Mouse (Mus musculus) liver, postnatal 0 days (tissue): Measurements from ENCODE around the gene Capn9. TPM values are rescaled to one million over a fixed set of nuclear protein-coding genes. Genes with fewer than 3 reads are reported as not detected.

Experiments used
- ATAC-seq: fragments of 200-750 bp; cut with Nextera tagmentation; 2 replicates; pipeline ENCODE4 v1.8.0; 2017; ENCODE audit warnings: mild to moderate bottlenecking, moderate library complexity
- DNase-seq: peaks from one replicate; pipeline ENCODE4 v3.0.0-alpha.2; 2016
- H3K27ac ChIP-seq: fragments of 300-500 bp; sonication (generic); 2 replicates; pipeline ENCODE4 v1.5.1; 2014; ENCODE audit warnings: antibody characterized with exemption, moderate library complexity, mild to moderate bottlenecking, low read depth
- H3K27me3 ChIP-seq: fragments of 300-500 bp; sonication (generic); 2 replicates; pipeline ENCODE4 v1.6.1; 2014; ENCODE audit warnings: low read length, control low read depth, mixed read lengths; ENCODE audit not compliant: insufficient read depth
- H3K36me3 ChIP-seq: fragments of 300-500 bp; sonication (generic); replicated peaks from 2 replicates; pipeline ENCODE4 v1.6.1; 2014; ENCODE audit warnings: mild to moderate bottlenecking, control low read depth, low read length, moderate library complexity, mixed read lengths; ENCODE audit not compliant: insufficient read depth
- H3K4me1 ChIP-seq: fragments of 300-500 bp; sonication (generic); 2 replicates; pipeline ENCODE4 v1.6.1; 2014; ENCODE audit warnings: antibody characterized with exemption, mild to moderate bottlenecking, control low read depth; ENCODE audit not compliant: insufficient read depth
- H3K4me2 ChIP-seq: fragments of 300-500 bp; sonication (generic); 2 replicates; pipeline ENCODE4 v1.6.1; 2014; ENCODE audit warnings: low read depth, mild to moderate bottlenecking, low read length, moderate library complexity, mixed read lengths
- H3K4me3 ChIP-seq: fragments of 300-500 bp; sonication (generic); 2 replicates; pipeline ENCODE4 v1.5.1; 2014; ENCODE audit warnings: low read depth, low read length
- H3K9ac ChIP-seq: fragments of 300-500 bp; sonication (generic); replicated peaks from 2 replicates; pipeline ENCODE4 v1.6.1; 2014; ENCODE audit warnings: mild to moderate bottlenecking, moderate library complexity
- H3K9me3 ChIP-seq: fragments of 300-500 bp; sonication (generic); 2 replicates; pipeline ENCODE4 v1.6.1; 2016; ENCODE audit warnings: mild to moderate bottlenecking, control low read depth, low read length, mixed read lengths
- CTCF ChIP-seq: sonication (generic); IDR thresholded peaks from 2 replicates; pipeline ENCODE4 v1.5.1; 2016; ENCODE audit warnings: antibody characterized with exemption, low read depth
- EP300 ChIP-seq: IDR thresholded peaks from 2 replicates; pipeline ENCODE4 v1.6.1; 2016; ENCODE audit warnings: antibody characterized with exemption, low read depth, mild to moderate bottlenecking
- WGBS: fragments of 180-500 bp; shearing (Covaris S2); extraction: QIAGEN DNeasy Blood & Tissue Kit; methylation state at CpG from one replicate; pipeline ENCODE4 v1.1.7; 2014; ENCODE audit not compliant: insufficient replicate concordance; 5-methylcytosine and 5-hydroxymethylcytosine counted together
- polyA plus RNA-seq: library from polyadenylated mRNA; unstranded; fragments of >200 nt; fragmentation: Nextera tagmentation; extraction: Ambion mirVana; gene quantifications from 2 replicates; pipeline ENCODE4 v1.2.1, GENCODE M21; 2015

Capn9 gene
- polyA plus RNA-seq, 1 experiment from 2014 or later, result not detected

- H3K4me2 ChIP-seq, result no peak overlapping the region
- no peak overlapping the region for H3K4me3 ChIP-seq
- TF ChIP-seq EP300, result no peak
- TF ChIP-seq CTCF, result no peak
- no peaks in the 10 kb centered on the region for H3K36me3 ChIP-seq
- H3K9me3 ChIP-seq, result no peaks in the 10 kb centered on the region
- no peak overlapping the region for H3K27ac ChIP-seq
- ATAC-seq (no peak), DNase-seq (no peak)
- no peak overlapping the region for H3K9ac ChIP-seq
- H3K4me1 ChIP-seq, result no peaks in the 10 kb centered on the region
- no peaks in the 10 kb centered on the region for H3K27me3 ChIP-seq
- WGBS, result 71% methylated on average over 9 of the region's 9 CpGs
Observed at GRCm38 (mm10) chr8:124608972-124609353, 33.1 kb downstream of the Capn9 start.

- Histone ChIP-seq H3K4me2 (no peak overlapping the region), H3K27ac (no peak overlapping the region), H3K9me3 (no peaks in the 10 kb centered on the region), H3K36me3 (no peaks in the 10 kb centered on the region), H3K9ac (no peak overlapping the region), H3K4me3 (no peak overlapping the region), H3K4me1 (peaks cover 6% of the 10 kb centered on the region; the same call in 1 of the 2 replicates), H3K27me3 (0 out of 2 replicates have a peak, but pooled peaks cover 2% of the 10 kb centered on the region)
- WGBS, result 75% methylated on average over 5 of the region's 6 CpGs
- TF ChIP-seq CTCF, result no peak
- no peak for TF ChIP-seq EP300
- DNase-seq (no peak), ATAC-seq (no peak)
Observed at GRCm38 (mm10) chr8:124614325-124614724, 38.4 kb downstream of the Capn9 start.

GRCm38 (mm10) chr8:124617266-124617869 lies 41.5 kb downstream of the Capn9 start:
- Histone ChIP-seq H3K4me1 (peaks cover 6% of the 10 kb centered on the region; the same call in 1 of the 2 replicates), H3K27ac (no peak overlapping the region), H3K36me3 (no peaks in the 10 kb centered on the region), H3K9ac (no peak overlapping the region; the same call in 1 of the 2 replicates), H3K27me3 (0 out of 2 replicates have a peak, but pooled peaks cover 2% of the 10 kb centered on the region), H3K4me3 (peak overlapping the region; percentile 31), H3K9me3 (no peaks in the 10 kb centered on the region), H3K4me2 (peak overlapping the region; percentile 67)
- WGBS, result 13% methylated on average over 17 of the region's 17 CpGs
- DNase-seq (peak; percentile 74), ATAC-seq (peak; percentile 56; the same call in 1 of the 2 replicates)
- TF ChIP-seq CTCF (peak; percentile 89), EP300 (no peak)

GRCm38 (mm10) chr8:124618252-124618651 lies 42.3 kb downstream of the Capn9 start:
- ATAC-seq, result peak; percentile 48; the same call in 1 of the 2 replicates
- Histone ChIP-seq H3K27ac (no peak overlapping the region), H3K4me3 (no peak overlapping the region), H3K27me3 (0 out of 2 replicates have a peak, but pooled peaks cover 2% of the 10 kb centered on the region), H3K4me2 (no peak overlapping the region), H3K36me3 (no peaks in the 10 kb centered on the region), H3K4me1 (peaks cover 6% of the 10 kb centered on the region; the same call in 1 of the 2 replicates), H3K9ac (no peak overlapping the region), H3K9me3 (no peaks in the 10 kb centered on the region)
- TF ChIP-seq CTCF, result no peak
- TF ChIP-seq EP300, result no peak
- WGBS, result 39% methylated on average over 9 of the region's 9 CpGs
- no peak for DNase-seq

- TF ChIP-seq CTCF (no peak), EP300 (no peak)
- WGBS, result 73% methylated on average over 5 of the region's 5 CpGs
- H3K36me3 ChIP-seq, result no peaks in the 10 kb centered on the region
- no peak overlapping the region for H3K4me2 ChIP-seq
- no peak overlapping the region for H3K27ac ChIP-seq
- H3K9ac ChIP-seq, result no peak overlapping the region
- DNase-seq (no peak), ATAC-seq (no peak)
- H3K4me3 ChIP-seq, result no peak overlapping the region
- H3K9me3 ChIP-seq, result no peaks in the 10 kb centered on the region
- 0 out of 2 replicates have a peak, but pooled peaks cover under 1% of the 10 kb centered on the region for H3K27me3 ChIP-seq
- H3K4me1 ChIP-seq, result peaks cover 6% of the 10 kb centered on the region; the same call in 1 of the 2 replicates
Observed at GRCm38 (mm10) chr8:124621255-124621654, 45.3 kb downstream of the Capn9 start.

GRCm38 (mm10) chr8:124626251-124626650 lies 50.3 kb downstream of the Capn9 start:
- no peak for DNase-seq
- WGBS, result 80% methylated on average over 9 of the region's 9 CpGs
- Histone ChIP-seq H3K9me3 (no peaks in the 10 kb centered on the region), H3K4me2 (no peak overlapping the region), H3K27me3 (no peaks in the 10 kb centered on the region), H3K4me1 (no peaks in the 10 kb centered on the region), H3K27ac (no peak overlapping the region), H3K36me3 (no peaks in the 10 kb centered on the region), H3K4me3 (no peak overlapping the region), H3K9ac (no peak overlapping the region)
- no peak for TF ChIP-seq EP300
- no peak for TF ChIP-seq CTCF
- ATAC-seq, result no peak
